Mouse (Mus musculus): Measurements from ENCODE around the gene Ddit4l.
"Not testable (repeated sequence)": the region's sequence is repeated elsewhere in the genome, so short reads cannot be mapped to it uniquely, and the experiment has no call there.

The Ddit4l gene

GRCm38 (mm10) chr3:137647427-137648100, 26.2 kb downstream of the Ddit4l start:
- DNase-seq (ENCODE audit: low read depth), result no peak

GRCm38 (mm10) chr3:137649112-137649511, 27.7 kb downstream of the Ddit4l start:
- DNase-seq (ENCODE audit: low read depth), result no peak

GRCm38 (mm10) chr3:137652853-137653252, 31.4 kb downstream of the Ddit4l start:
- DNase-seq (ENCODE audit: low read depth), result no peak

GRCm38 (mm10) chr3:137671224-137671623, 49.8 kb downstream of the Ddit4l start, which contains the start of gene Gm21962:
TSS of gene Gm21962 (plus strand) at chr3:137671524.
- DNase-seq (ENCODE audit: low read depth), result not testable (repeated sequence)
